Mouse (Mus musculus) G1E (cell line): ENCODE results near the gene Selenbp1.
"Not testable (repeated sequence)": the region's sequence is repeated elsewhere in the genome, so short reads cannot be mapped to it uniquely, and the experiment has no call there.

ENCODE experiments used
- CTCF ChIP-seq: IDR thresholded peaks from 2 replicates; pipeline ENCODE4 v1.5.1; 2012; ENCODE audit warnings: low read depth, low read length, inconsistent platforms, mixed read lengths
- POLR2AphosphoS5 ChIP-seq: IDR thresholded peaks from 2 replicates; pipeline ENCODE4 v1.6.1; 2012; ENCODE audit warnings: low read depth, low read length, inconsistent platforms; ENCODE audit not compliant: insufficient replicate concordance
- TAL1 ChIP-seq: conservative IDR thresholded peaks from 2 replicates; pipeline ENCODE4 v1.6.1; 2012; ENCODE audit warnings: low read depth, low read length, inconsistent platforms, mixed read lengths

DNA sequence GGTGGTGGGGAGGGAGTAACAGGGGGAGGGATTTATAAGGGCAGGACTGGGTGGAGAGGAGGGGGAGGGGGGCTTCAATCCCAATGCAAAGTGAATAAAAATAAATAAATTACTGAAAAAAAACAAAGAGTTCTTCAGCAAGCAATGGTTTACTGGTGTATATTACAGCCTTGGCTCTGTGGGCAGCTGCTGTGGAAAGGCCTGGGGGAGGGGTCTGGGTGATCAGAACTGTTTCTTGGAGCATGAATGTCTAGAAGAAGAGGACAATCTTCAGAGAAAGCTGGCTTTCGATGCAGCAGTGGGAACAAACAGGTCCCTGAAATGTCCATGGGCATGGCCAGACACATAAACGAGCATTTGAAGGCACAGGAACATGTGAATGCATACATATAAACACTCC is 577 bp upstream of the Selenbp1 start:
- not testable (repeated sequence) for TF ChIP-seq POLR2AphosphoS5, CTCF, TAL1
